Mouse (Mus musculus) layer of hippocampus, adult 2 months (tissue): ENCODE measurements around the gene Msx3. TPM values are rescaled to one million over a fixed set of nuclear protein-coding genes. Genes with fewer than 3 reads are reported as not detected.

ENCODE experiments used
- DNase-seq, 2 experiments: peaks; one replicate each; pipeline ENCODE4 v3.0.0; 2022; ENCODE audit warnings: low spot score in 2 of 2
- H3K27ac ChIP-seq: fragments of 200-600 bp; 2 replicates; pipeline ENCODE4 v1.8.1; 2022
- H3K4me3 ChIP-seq: fragments of 200-600 bp; 2 replicates; pipeline ENCODE4 v1.8.1; 2022; ENCODE audit warnings: mild to moderate bottlenecking
- CTCF ChIP-seq: fragments of 200-600 bp; conservative IDR thresholded peaks from 2 replicates; pipeline ENCODE4 v1.8.1; 2022; ENCODE audit warnings: antibody characterized with exemption, mild to moderate bottlenecking, moderate library complexity
- long read RNA-seq, 2 experiments: library from polyadenylated mRNA; stranded (forward); transcript quantifications; one replicate each; pipeline ENCODE4 v2.0.0; 2021; ENCODE audit warnings: borderline mapping rate in 2 of 2
- total RNA-seq, 2 experiments: library from RNA; stranded (reverse); gene quantifications; 2 replicates each; pipeline ENCODE4 v1.2.3; 2021

Gene Msx3
- total RNA-seq: under 1 TPM in 1 of 2 experiments, not detected in 1; 0.15 TPM
- long read RNA-seq, experiment 1: 0 reads
- long read RNA-seq, experiment 2: 0 reads

DNA sequence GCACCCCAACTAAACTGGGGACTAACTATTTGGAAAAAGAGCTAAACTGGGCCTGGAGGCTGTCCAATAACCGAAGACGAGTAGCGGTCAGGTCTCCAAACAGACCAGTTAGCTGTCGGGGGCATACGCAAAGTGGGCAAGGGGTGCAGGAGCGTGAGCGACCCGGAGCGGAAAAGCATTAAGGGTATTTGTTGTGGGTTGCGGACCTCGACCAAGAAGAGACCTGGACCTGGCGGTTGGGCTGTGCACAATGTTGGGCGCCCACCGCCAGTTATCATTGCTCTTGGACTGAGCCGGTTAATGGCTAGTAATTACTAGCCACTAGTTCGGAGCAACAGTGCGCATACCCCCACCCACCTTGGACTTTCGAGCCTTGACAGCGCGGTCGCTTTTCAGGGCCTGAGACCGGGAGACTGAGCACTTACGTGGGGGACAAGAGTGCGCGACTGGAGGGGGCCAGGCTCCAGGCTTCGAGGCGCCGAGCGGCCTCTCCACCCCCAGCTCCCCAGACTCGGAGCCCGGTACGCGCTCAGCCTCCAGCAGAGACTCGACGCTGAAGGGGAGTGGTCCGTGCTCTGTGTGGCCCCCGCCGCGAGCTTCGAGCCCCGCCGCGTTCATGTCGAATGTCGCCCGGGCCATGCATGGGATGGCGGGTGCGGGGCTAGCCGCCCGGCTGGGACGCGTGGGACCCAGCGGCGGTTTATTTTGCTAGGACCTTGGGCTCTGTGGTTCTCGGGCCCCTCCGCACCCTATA, at the start of gene Msx3:
Msx3 (minus strand) TSS at position 729 of the 754 bp plus-strand sequence.
- TF ChIP-seq CTCF: no peak
- DNase-seq: no peak
- Histone ChIP-seq H3K27ac (no peak within 1 kb of the TSS), H3K4me3 (peak within 1 kb of the TSS; percentile 46)

DNA sequence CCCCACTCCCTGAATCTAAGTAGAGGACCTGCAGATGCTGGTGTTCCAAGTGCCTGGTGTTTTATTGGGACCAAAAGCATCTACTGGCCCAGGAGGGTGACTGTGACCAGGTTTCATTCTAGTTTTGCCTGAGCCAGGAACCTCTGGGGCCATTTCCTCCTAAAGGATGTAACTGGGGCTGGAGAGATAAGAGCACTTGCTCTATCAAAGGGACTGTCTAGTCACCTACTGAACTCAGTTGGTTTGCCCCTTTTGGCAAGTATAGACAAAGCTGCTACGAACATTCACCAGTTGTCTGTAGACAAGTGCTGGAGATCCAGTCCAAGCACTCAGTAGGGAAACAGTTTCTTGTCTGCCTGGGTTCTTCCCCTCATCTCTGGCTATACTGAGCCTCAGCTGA, 49.6 kb upstream of the Msx3 start:
- Histone ChIP-seq H3K4me3 (no peak overlapping the region), H3K27ac (no peak overlapping the region)
- DNase-seq: no peak
- TF ChIP-seq CTCF: no peak

GRCm38 (mm10) chr7:140096055-140096454, 47.2 kb upstream of the Msx3 start:
- Histone ChIP-seq H3K4me3 (no peak overlapping the region), H3K27ac (no peak overlapping the region)
- DNase-seq: no peak
- TF ChIP-seq CTCF: no peak

GRCm38 (mm10) chr7:140095556-140095955, 46.7 kb upstream of the Msx3 start:
- Histone ChIP-seq H3K27ac (no peak overlapping the region), H3K4me3 (no peak overlapping the region)
- no peak for DNase-seq
- TF ChIP-seq CTCF: no peak

GRCm38 (mm10) chr7:140094954-140095353, 46.1 kb upstream of the Msx3 start:
- no peak for DNase-seq
- no peak overlapping the region for H3K27ac ChIP-seq
- H3K4me3 ChIP-seq: no peak overlapping the region
- TF ChIP-seq CTCF: no peak

DNA sequence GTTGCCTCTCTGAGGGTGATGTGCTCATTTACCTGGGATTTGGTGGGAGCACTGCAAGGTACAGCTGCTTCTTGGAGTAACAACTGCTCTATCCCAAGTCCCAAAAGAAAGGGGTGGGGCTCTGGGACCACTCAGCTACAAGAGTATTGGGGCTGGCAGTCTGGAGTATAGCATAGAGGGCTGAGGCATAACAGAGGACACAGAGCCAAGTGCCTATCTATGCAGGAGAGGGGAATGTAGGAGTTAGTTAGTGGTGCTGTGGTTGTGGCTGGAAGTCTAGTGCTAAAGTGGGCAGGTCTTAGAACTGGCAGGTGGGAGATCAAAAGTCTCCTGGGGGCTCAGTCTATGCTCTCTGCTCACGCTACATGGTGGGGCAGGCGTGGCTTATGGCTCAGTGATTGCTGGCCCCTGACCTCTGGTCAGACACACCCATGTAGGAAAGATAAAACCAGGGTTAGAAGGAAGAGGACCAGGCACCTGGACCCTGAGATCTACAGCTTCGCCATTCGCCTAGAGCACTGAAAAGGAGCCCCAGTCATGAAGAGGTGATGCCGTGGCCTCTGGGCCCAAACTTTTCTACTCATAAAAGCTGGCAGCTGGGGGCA, 44.1 kb upstream of the Msx3 start, which contains the start of gene Prap1:
Prap1 (plus strand) TSS at position 472 of the 605 bp plus-strand sequence.
- TF ChIP-seq CTCF: no peak
- DNase-seq: no peak
- H3K4me3 ChIP-seq: no peak within 1 kb of the TSS

GRCm38 (mm10) chr7:140090601-140091000, 41.7 kb upstream of the Msx3 start:
- Histone ChIP-seq H3K27ac (no peak overlapping the region), H3K4me3 (no peak overlapping the region)
- DNase-seq: no peak
- TF ChIP-seq CTCF: no peak

More for the DNA sequence above, 44.1 kb upstream of the Msx3 start, which contains the start of gene Prap1:
- no peak within 1 kb of the TSS for H3K27ac ChIP-seq

DNA sequence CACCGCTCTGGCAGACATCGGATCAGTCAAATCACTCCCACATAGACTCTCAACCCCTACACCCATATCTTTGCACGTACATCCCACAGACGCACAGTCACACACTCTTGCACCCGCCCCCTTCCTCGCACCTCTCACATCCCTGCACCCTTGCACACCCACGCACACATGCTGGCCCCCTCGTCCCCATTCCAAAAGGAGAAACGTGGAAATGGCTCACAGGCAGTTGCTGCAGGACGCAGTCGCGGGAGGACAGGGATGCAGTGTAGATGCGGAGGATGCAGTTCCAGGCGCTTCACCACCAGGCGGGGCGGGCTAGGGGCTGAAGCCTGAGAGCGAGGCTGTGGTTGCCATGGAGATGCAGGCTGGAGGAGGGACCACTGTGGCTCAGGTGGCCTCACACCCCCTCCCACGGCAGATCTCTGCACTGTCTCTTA, 33.4 kb upstream of the Msx3 start, which contains the start of gene Caly:
Caly (minus strand) TSS at position 307 of the 437 bp plus-strand sequence.
- peak; percentile 91 to 94 for DNase-seq
- peak within 1 kb of the TSS; percentile 99 for H3K27ac ChIP-seq
- TF ChIP-seq CTCF: peak; percentile 75

DNA sequence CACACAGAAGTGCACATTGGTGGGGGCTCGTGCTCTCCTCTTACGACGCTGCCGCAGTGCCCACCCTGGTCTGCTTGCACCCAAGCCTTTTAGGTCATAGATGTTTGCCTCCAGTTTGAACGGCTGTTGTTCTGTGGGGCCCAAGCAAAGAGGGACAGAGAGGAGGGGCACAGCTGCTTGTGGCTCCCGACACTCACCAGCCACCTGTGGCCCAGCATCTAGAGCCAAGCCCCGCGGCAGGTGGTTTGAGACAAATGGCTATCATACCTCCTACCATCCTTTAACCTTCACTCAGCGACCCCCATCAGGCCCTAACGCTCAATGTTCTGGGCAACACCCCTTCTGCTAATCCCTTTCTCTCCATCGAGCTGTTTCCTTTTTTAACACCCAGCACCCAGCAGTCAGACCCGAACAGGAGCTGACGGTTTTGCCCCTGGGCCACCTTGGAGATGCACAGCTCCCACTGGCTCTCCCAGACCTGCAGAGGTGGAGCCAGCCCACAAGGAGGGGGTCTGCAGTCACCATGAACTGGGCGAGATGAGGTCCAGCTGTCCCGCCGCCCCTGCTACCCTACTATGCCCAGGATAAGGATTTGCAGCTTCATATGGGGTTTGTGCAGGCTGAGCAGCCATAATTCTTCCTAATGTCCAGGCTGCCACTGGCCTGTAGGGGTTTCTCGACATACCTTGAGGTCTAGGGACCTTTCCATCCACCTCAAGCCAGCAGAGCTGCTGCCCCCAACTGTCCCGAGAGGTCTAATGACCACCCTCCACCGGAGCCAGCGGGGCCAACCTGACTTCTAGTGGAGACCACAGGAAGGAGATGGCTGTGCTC, 32.7 kb upstream of the Msx3 start:
- Histone ChIP-seq H3K27ac (peak overlapping the region; percentile 99), H3K4me3 (peak overlapping the region; percentile 54)
- peak in 1 of 2 experiments; percentile 34 for DNase-seq
- TF ChIP-seq CTCF: no peak

More for the DNA sequence above, 33.4 kb upstream of the Msx3 start, which contains the start of gene Caly:
- H3K4me3 ChIP-seq: peak within 1 kb of the TSS; percentile 54

DNA sequence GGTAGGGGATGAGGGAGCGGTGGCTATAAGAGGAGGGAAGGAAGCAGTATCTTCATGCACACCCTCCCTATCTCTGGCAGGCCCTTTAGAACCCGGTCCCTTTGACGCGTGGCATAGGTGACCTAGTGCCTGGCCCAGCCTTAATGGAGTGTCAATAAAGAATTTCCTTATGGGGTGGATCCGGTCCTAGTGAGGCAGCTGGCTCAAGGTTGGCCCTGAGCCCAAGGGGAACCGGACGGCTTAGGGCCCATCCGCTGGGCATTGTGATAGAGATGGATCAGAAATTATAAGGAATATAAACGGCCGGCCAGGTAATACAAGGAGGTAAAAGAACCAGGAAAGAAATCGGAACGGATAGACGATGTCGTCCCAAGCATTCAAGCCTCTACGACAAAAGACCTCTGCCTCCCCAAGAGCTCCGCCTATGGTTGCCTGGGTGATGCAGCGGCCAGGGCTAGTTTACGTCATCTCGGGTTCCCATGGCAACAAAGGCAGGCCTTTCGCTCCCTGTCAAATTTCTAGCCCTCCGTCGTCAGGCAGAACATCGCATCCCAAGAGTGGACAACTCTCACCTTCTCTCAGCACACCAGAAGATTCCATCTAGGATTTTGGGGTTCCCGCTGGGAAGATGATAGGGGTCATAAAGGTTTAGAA, 31.7 kb upstream of the Msx3 start:
- DNase-seq: peak; percentile 95 to 96
- Histone ChIP-seq H3K27ac (peak overlapping the region; percentile 99), H3K4me3 (peak overlapping the region; percentile 54)
- peak; percentile 24; the same call in 1 of the 2 replicates for TF ChIP-seq CTCF

DNA sequence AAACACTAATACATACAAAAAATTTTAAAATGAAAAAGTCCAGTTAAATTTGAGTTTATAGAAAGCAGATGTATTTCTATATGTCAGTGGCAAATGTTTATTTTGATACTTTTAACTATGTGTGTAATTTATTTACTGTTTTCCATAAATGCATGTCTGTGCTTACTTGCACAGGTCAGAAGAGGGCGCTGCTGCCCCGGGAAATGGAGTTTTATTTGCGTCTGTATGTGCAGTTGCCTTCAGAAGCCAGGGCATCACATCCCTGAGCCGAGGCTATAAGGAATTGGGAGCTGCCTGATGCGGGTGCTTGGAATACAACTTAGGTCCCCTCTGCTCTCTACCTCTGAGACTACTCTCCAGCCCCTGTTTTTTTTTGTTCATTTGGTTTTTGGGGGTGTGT, 29.8 kb upstream of the Msx3 start:
- DNase-seq: peak; percentile 72 to 80
- peak overlapping the region; percentile 99 for H3K27ac ChIP-seq
- peak; percentile 94 for TF ChIP-seq CTCF
- H3K4me3 ChIP-seq: no peak overlapping the region; the same call in 1 of the 2 replicates

DNA sequence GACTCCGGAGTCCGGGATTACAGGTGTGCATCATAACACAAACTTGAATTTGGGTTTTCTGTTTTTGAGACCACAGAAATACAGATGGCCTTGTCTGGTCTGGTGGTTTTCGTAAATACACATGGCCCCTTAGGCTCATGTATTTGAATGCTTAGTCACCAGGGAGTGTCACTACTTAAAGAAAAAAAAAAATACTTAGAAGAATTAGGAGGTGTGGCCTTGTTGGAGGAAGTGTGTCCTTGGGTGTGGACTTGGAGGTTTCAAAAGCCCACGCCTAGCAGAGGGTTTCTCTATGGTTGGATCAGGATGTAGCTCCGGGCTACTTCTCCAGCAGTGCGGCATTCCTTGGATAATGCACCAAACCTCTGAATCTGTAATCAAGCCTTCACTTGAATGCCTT, 28.8 kb upstream of the Msx3 start:
- TF ChIP-seq CTCF: no peak

More for the DNA sequence above, 28.8 kb upstream of the Msx3 start:
- DNase-seq: no peak
- Histone ChIP-seq H3K4me3 (no peak overlapping the region), H3K27ac (no peak overlapping the region)
